Mouse (Mus musculus): ENCODE measurements around the gene Ccne1.

Ccne1 gene

GRCm38 (mm10) chr7:38054246-38054645, 53.1 kb downstream of the Ccne1 start:
- no peak for DNase-seq (ENCODE audit: low spot score in 2 of 2)

Measured in thymus, postnatal 10 days (tissue).